Mouse (Mus musculus): ENCODE data around the gene Lemd1.

DNA sequence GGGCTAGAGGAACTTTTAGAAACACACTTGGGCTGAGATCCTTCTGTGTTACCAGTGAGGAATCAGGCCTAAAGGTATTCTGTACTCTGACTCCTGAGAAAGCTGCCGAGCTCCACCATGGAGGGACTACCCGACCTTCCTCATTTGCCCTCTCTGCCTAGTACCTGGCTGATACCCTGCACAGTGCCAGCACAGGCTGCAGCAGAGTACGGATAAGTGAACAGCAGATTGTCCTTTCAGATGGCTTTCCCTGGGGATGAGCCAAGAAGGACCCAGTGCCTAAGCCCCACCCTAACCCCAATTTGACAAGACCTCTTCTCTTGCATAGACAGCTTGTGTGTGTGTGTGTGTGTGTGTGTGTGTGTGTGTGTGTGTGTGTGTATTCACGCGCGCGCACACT lies 117.4 kb downstream of the Lemd1 start:
- TF ChIP-seq POLR2A (IDR thresholded peaks at IDR 0.05; ENCODE audit: insufficient read depth, low read depth, low read length) (no peak), CTCF (IDR thresholded peaks at IDR 0.05) (no peak), EP300 (IDR thresholded peaks at IDR 0.05; ENCODE audit: insufficient read depth, low read depth, low read length) (no peak)
